Mouse (Mus musculus) midbrain, embryonic 16.5 days (tissue): ENCODE measurements around the gene Cadm1. TPM values are rescaled to one million over a fixed set of nuclear protein-coding genes. Genes with fewer than 3 reads are reported as not detected.
A peak's percentile ranks its signal among the peaks of the same experiment; 100 is the strongest.

Experiments
- ATAC-seq: fragments of 200-750 bp; cut with Nextera tagmentation; 2 replicates; pipeline ENCODE4 v1.8.0; 2017; ENCODE audit warnings: moderate TSS enrichment
- H3K27ac ChIP-seq: fragments of 300-500 bp; sonication (generic); 2 replicates; pipeline ENCODE4 v1.5.1; 2014; ENCODE audit warnings: mild to moderate bottlenecking, low read length, mixed read lengths
- H3K27me3 ChIP-seq: fragments of 300-500 bp; sonication (generic); 2 replicates; pipeline ENCODE4 v1.6.1; 2014; ENCODE audit warnings: low read depth, low read length, mixed read lengths; ENCODE audit not compliant: control insufficient read depth, insufficient read depth
- H3K36me3 ChIP-seq: fragments of 300-500 bp; sonication (generic); 2 replicates; pipeline ENCODE4 v1.6.1; 2014; ENCODE audit warnings: mild to moderate bottlenecking, low read length, moderate library complexity, mixed read lengths; ENCODE audit not compliant: control insufficient read depth, insufficient read depth
- H3K4me1 ChIP-seq: fragments of 300-500 bp; sonication (generic); 2 replicates; pipeline ENCODE4 v1.6.1; 2014; ENCODE audit warnings: mild to moderate bottlenecking, low read length, mixed read lengths; ENCODE audit not compliant: control insufficient read depth, insufficient read depth
- H3K4me2 ChIP-seq: fragments of 300-500 bp; sonication (generic); 2 replicates; pipeline ENCODE4 v1.6.1; 2014; ENCODE audit warnings: mild to moderate bottlenecking, low read length, mixed read lengths
- H3K4me3 ChIP-seq: fragments of 300-500 bp; sonication (generic); 2 replicates; pipeline ENCODE4 v1.5.1; 2014; ENCODE audit warnings: low read depth, mild to moderate bottlenecking, low read length, moderate library complexity, mixed read lengths
- H3K9ac ChIP-seq: fragments of 300-500 bp; sonication (generic); 2 replicates; pipeline ENCODE4 v1.6.1; 2014; ENCODE audit warnings: low read depth, low read length, mixed read lengths
- H3K9me3 ChIP-seq: fragments of 300-500 bp; sonication (generic); replicated peaks from 2 replicates; pipeline ENCODE4 v1.6.1; 2014; ENCODE audit warnings: mild to moderate bottlenecking, low read length, mixed read lengths; ENCODE audit not compliant: control insufficient read depth, poor library complexity, severe bottlenecking
- WGBS: fragments of 180-500 bp; shearing (Covaris S2); extraction: QIAGEN DNeasy Blood & Tissue Kit; methylation state at CpG from one replicate; pipeline ENCODE4 v1.1.7; 2014; 5-methylcytosine and 5-hydroxymethylcytosine counted together
- polyA plus RNA-seq: library from polyadenylated mRNA; unstranded; fragments of >200 nt; fragmentation: Nextera tagmentation; extraction: Ambion mirVana; gene quantifications from 2 replicates; pipeline ENCODE4 v1.2.1, GENCODE M21; 2015

The Cadm1 gene
- polyA plus RNA-seq, 1 experiment from 2014 or later: 332 TPM

DNA sequence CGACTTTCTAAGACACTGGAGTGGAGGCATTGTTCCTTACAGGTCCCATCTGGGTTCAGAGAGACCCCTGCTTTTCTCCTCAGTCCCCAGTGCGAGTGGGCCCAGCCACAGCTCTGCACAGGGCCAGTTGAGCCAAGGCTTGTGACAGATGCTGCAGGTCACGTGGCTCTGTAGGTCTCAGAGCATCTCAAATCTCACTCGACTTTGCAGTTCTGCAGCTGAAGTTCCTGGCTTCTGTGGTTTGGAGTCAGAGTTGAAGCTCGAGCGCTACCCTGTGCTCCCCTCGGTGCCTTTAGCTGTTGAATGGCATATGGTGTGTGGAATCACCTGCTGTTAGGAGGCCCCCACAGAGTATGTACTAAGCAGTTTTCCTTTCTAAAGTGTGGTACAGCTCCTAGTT lies 229.8 kb downstream of the Cadm1 start:
- H3K4me2 ChIP-seq: no peak overlapping the region
- no peak overlapping the region for H3K4me3 ChIP-seq
- H3K36me3 ChIP-seq: no peaks in the 10 kb centered on the region
- 56% methylated on average over 7 of the region's 7 CpGs for WGBS
- ATAC-seq: no peak
- H3K9ac ChIP-seq: no peak overlapping the region
- H3K27ac ChIP-seq: 0 out of 2 replicates have a peak overlapping the region, but pooled peaks have one; percentile 29
- peaks cover 21% of the 10 kb centered on the region for H3K4me1 ChIP-seq
- H3K9me3 ChIP-seq: no peaks in the 10 kb centered on the region
- no peaks in the 10 kb centered on the region for H3K27me3 ChIP-seq

DNA sequence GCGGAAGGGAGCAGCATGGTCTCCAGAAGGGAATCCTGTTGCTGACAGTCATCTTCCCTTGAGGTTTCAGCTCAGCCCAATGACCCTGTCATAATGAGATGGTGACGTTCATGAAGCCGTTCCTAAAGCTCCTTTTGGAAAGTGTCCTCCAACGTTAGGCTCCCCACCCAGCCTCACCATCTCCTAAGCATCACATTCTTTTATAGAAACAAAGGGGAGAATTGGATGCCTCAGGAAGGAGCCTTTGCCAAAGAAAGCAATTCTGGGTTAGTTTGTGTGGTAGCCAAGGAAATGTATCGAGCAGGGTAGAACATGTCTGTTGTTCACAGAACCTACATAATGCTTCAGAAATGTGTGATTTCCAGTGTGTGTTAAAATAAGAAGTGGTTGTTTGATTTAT lies 231.6 kb downstream of the Cadm1 start:
- no peak overlapping the region for H3K4me3 ChIP-seq
- H3K36me3 ChIP-seq: no peaks in the 10 kb centered on the region
- H3K4me1 ChIP-seq: peaks cover 30% of the 10 kb centered on the region
- no peaks in the 10 kb centered on the region for H3K9me3 ChIP-seq
- H3K4me2 ChIP-seq: no peak overlapping the region
- ATAC-seq: no peak
- H3K27me3 ChIP-seq: no peaks in the 10 kb centered on the region
- no peak overlapping the region for H3K9ac ChIP-seq
- WGBS: 65% methylated on average over 5 of the region's 5 CpGs
- H3K27ac ChIP-seq: no peak overlapping the region

DNA sequence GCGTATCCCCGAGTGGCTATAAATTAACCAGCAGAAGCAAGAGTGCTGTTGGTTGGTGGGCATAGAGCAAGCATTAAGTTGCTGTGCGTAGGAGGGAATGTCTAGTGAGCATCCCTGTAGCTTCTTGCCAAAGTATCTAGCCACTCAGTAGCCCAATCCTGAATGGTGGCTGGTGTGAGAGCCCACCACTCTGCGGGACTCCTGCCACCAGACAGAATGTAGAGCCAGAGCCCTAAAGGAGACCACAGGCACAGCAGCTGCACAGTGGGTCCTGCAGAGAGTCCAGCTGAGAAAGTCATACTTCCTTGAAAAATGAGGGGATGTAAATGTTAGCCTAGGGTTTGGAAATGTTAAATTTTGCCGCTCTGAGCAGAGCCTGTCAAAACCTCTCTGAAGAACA lies 232.9 kb downstream of the Cadm1 start:
- Histone ChIP-seq H3K4me3 (no peak overlapping the region), H3K4me1 (peaks cover 28% of the 10 kb centered on the region), H3K36me3 (no peaks in the 10 kb centered on the region), H3K27me3 (no peaks in the 10 kb centered on the region), H3K9ac (0 out of 2 replicates have a peak overlapping the region, but pooled peaks have one; percentile 34), H3K4me2 (no peak overlapping the region), H3K9me3 (no peaks in the 10 kb centered on the region), H3K27ac (0 out of 2 replicates have a peak overlapping the region, but pooled peaks have one; percentile 15)
- 70% methylated on average over 5 of the region's 5 CpGs for WGBS
- no peak for ATAC-seq

DNA sequence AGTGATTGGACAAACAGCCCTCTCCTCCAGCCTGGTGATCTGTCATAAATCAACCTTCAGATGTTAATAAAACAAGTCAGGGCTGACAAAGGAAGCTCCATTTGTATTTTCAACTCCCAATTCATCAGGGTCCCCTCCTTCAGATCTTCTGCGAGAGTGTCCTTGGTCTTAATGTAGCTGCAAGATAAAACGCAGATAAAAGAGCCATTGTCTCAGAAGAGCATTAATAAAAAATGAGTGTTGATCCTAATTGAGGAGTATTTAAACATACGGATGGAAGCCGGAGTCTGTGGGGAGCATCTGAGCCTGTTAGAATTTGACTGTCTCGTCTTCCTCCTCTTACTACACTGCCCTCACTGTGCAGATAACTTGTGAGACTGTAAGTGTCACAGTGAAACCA lies 234.9 kb downstream of the Cadm1 start:
- H3K4me2 ChIP-seq: no peak overlapping the region
- no peaks in the 10 kb centered on the region for H3K9me3 ChIP-seq
- peaks cover 23% of the 10 kb centered on the region for H3K4me1 ChIP-seq
- no peak overlapping the region for H3K4me3 ChIP-seq
- no peaks in the 10 kb centered on the region for H3K36me3 ChIP-seq
- H3K27me3 ChIP-seq: no peaks in the 10 kb centered on the region
- WGBS: 36% methylated on average over 5 of the region's 5 CpGs
- H3K27ac ChIP-seq: no peak overlapping the region
- ATAC-seq: no peak
- no peak overlapping the region for H3K9ac ChIP-seq

DNA sequence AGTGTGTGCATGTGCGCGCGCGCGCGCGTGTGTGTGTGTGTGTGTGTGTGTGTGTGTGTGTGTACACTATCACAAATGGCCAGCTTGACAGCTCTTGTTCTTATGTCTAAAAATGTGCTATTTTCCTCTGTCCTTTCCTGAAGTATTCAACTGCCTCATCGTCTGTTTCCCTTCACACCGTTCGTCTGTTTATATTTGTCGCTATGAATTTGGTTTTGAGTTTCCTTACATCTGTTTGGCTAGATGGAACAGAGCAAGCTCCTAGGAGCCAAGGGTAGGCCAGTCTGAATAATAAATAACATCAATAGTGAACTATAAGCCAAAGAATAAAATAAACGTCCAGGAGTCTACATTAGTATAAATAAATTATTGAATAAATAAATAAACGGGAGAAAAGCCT lies 235.3 kb downstream of the Cadm1 start:
- Histone ChIP-seq H3K4me1 (peaks cover 23% of the 10 kb centered on the region), H3K27ac (no peak overlapping the region), H3K9me3 (no peaks in the 10 kb centered on the region), H3K27me3 (no peaks in the 10 kb centered on the region), H3K36me3 (no peaks in the 10 kb centered on the region), H3K9ac (no peak overlapping the region), H3K4me3 (no peak overlapping the region), H3K4me2 (no peak overlapping the region)
- WGBS: 84% methylated on average over 13 of the region's 13 CpGs
- no peak for ATAC-seq

DNA sequence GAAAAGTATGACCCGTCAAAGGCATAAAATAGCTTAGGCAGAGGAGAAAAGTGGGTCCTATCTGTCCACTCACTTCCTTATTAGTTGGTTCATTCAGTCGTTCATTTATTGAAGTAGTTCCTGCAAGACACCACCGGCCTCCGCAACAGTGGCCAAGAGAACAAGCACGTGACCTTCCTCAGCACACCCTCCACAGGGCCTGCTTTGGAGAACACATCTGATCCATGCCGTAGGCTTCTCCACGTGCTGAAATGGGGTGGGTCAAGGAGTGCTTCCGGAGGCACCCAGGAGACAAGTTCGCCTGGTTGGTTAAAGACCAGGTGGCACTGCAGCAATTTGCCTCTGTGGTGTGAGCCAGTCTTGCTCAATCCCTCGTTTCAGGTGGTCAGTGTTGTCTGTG lies 236.4 kb downstream of the Cadm1 start:
- 87% methylated on average over 10 of the region's 10 CpGs for WGBS
- H3K9ac ChIP-seq: no peak overlapping the region
- no peaks in the 10 kb centered on the region for H3K36me3 ChIP-seq
- no peak overlapping the region for H3K4me3 ChIP-seq
- H3K27ac ChIP-seq: no peak overlapping the region
- no peaks in the 10 kb centered on the region for H3K27me3 ChIP-seq
- H3K4me2 ChIP-seq: no peak overlapping the region
- no peak for ATAC-seq
- H3K4me1 ChIP-seq: peaks cover 31% of the 10 kb centered on the region
- H3K9me3 ChIP-seq: no peaks in the 10 kb centered on the region

DNA sequence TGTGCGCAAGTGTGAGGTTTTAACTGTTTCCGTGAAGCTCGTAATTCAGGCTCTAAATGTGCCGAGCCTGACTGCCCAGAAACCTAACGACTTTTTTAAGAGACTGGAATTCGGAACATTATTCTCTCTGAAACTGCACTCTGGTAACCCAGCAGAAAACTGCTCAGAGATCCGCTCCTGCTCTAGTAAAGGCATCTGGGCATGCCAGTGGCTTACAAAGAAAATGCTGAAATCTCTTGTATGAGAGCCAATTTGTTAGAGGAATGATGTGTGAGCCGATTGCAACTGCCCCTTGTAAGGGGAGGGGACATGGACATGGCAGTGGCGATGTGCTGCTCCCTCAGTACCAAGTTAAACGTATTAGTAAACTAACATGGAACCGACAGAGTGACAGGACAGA lies 240.9 kb downstream of the Cadm1 start:
- no peaks in the 10 kb centered on the region for H3K36me3 ChIP-seq
- peak overlapping the region; percentile 10; the same call in 1 of the 2 replicates for H3K27ac ChIP-seq
- no peak overlapping the region for H3K4me3 ChIP-seq
- no peak for ATAC-seq
- peaks cover 16% of the 10 kb centered on the region for H3K4me1 ChIP-seq
- H3K9me3 ChIP-seq: no peaks in the 10 kb centered on the region
- H3K27me3 ChIP-seq: no peaks in the 10 kb centered on the region
- H3K4me2 ChIP-seq: no peak overlapping the region
- 52% methylated on average over 11 of the region's 11 CpGs for WGBS
- no peak overlapping the region for H3K9ac ChIP-seq

DNA sequence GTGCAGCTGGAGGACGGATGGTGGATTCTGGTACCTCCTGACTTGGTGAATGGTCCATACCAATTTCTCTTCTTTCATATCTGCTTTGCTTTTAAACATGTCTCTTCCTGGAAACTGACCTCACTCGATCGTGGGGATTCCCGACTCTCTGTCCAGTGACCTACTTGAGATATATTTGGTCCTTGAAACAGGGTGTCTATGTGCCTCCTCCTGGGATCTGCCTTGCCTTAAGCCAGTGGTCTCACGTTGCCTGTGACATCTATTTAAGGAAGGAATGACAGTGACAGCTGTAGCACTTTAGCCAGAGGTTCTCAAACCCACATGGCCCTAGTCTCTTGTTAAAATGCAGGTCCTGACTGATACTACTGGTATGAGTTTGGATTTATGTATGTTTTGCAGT lies 242.0 kb downstream of the Cadm1 start:
- H3K4me1 ChIP-seq: peaks cover 16% of the 10 kb centered on the region
- H3K27ac ChIP-seq: 0 out of 2 replicates have a peak overlapping the region, but pooled peaks have one; percentile 33
- H3K9me3 ChIP-seq: no peaks in the 10 kb centered on the region
- H3K4me3 ChIP-seq: no peak overlapping the region
- WGBS: 79% methylated on average over 5 of the region's 5 CpGs
- H3K27me3 ChIP-seq: no peaks in the 10 kb centered on the region
- H3K4me2 ChIP-seq: no peak overlapping the region
- no peak for ATAC-seq
- no peak overlapping the region for H3K9ac ChIP-seq
- no peaks in the 10 kb centered on the region for H3K36me3 ChIP-seq

DNA sequence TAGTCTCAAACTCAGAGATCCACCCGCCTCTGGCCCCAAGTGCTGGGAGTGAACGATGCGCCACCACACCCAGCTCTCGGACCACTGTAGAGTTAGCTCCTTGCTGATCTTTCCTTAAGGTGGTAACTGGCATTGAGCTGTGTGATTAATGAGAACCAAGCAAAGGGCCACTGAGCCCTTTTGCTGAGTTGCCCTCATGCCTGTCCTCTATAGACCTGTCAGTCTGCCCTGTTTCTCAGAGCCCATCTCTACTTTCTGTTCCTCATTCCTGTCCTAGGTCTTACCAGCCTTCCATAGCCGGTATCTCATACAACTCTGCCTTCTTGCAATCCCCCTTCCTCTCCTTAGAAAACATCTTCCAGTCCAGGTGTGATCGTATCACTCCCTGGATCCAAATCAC lies 242.8 kb downstream of the Cadm1 start:
- Histone ChIP-seq H3K9ac (no peak overlapping the region), H3K4me3 (no peak overlapping the region), H3K36me3 (no peaks in the 10 kb centered on the region), H3K4me1 (peaks cover 16% of the 10 kb centered on the region), H3K4me2 (no peak overlapping the region), H3K27ac (no peak overlapping the region), H3K27me3 (no peaks in the 10 kb centered on the region), H3K9me3 (no peaks in the 10 kb centered on the region)
- 92% methylated on average over 6 of the region's 6 CpGs for WGBS
- no peak for ATAC-seq
